Mouse (Mus musculus) C2C12 (cell line): Measurements from ENCODE around the gene Otulin.

Source experiments
- CEBPB ChIP-seq: IDR thresholded peaks from one replicate; pipeline ENCODE4 v1.6.1; 2011; ENCODE audit warnings: low read depth, mild to moderate bottlenecking, control low read depth, moderate library complexity
- CTCF ChIP-seq: IDR thresholded peaks from one replicate; pipeline ENCODE4 v1.5.1; 2011; ENCODE audit not compliant: control insufficient read depth, insufficient read depth, insufficient read length
- MAX ChIP-seq: IDR thresholded peaks from one replicate; pipeline ENCODE4 v1.6.1; 2011; ENCODE audit warnings: mild to moderate bottlenecking, control low read depth
- USF1 ChIP-seq: IDR thresholded peaks from one replicate; pipeline ENCODE4 v1.6.1; 2011; ENCODE audit warnings: low read depth, mild to moderate bottlenecking, control low read depth, moderate library complexity

DNA sequence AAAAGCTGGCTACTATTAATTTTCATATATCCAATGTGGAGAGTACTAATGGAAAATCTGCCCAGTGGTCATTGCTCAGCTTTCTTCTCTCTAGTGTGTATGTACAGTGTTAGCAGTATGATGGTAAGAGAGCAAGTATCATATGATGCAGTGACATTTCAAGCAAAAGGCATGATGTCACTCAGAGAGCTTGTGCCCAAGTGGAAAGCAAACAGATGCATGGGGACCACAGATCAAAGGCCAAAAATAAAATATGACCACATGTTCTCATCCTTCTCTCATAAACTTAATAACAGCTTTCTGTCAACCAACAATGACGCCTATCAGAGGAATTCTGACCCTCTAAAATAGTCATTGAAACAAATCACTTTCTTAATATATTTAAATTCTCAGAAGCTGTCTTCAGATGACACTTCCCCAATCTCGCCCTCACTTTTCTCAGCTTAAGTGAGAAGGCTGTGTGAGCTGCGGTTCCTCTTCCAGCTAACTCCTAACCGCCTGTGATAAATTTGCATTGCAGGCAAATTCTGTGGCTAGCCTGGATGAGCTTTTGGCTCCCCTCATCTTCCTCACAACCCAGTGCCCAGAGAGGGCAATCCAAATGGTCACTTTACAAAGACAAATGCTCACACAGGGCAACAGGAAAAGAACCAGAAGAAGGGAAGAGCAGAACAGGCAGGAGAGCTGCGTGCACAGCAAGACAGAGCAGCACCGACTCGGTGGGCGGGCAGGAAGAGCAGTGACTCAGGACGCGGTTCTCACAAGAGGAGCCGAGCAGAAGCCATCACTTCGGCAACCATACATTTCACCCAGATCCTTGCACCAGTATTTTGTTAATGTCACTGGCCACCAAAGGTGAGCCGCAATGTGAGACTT is 5.2 kb downstream of the Otulin start:
- no peak for TF ChIP-seq USF1
- no peak for TF ChIP-seq CEBPB
- TF ChIP-seq MAX, result no peak
- TF ChIP-seq CTCF, result no peak
